Mouse (Mus musculus): ENCODE measurements around the gene Ndufaf2. TPM values are rescaled to one million over a fixed set of nuclear protein-coding genes. Genes with fewer than 3 reads are reported as not detected.

Ndufaf2 gene
- total and polyA plus RNA-seq, 3 experiments: 13.7 to 55.8 (median 23.6) TPM

GRCm38 (mm10) chr13:108187994-108188393, 29.6 kb upstream of the Ndufaf2 start:
- Histone ChIP-seq H3K4me3 (ENCODE audit: low read depth, low read length) (no peak overlapping the region), H3K27me3 (ENCODE audit: insufficient read depth, low read length) (no peaks in the 10 kb centered on the region), H3K36me3 (replicated peaks) (peaks cover 70% of the 10 kb centered on the region), H3K9me3 (replicated peaks) (no peaks in the 10 kb centered on the region), H3K4me1 (ENCODE audit: insufficient read depth, low read depth, low read length) (no peaks in the 10 kb centered on the region)
- TF ChIP-seq TAL1 (conservative IDR thresholded peaks at IDR 0.05; ENCODE audit: low read depth, low read length) (no peak), GATA2 (IDR thresholded peaks at IDR 0.05; ENCODE audit: borderline replicate concordance, low read depth, low read length) (no peak), CTCF (IDR thresholded peaks at IDR 0.05; ENCODE audit: low read depth, low read length) (no peak), GATA1 (IDR thresholded peaks at IDR 0.05; ENCODE audit: borderline replicate concordance, low read length) (no peak), POLR2AphosphoS5 (IDR thresholded peaks at IDR 0.05; ENCODE audit: insufficient replicate concordance, low read depth, low read length) (no peak)
- no peak for DNase-seq (ENCODE audit: low spot score)
- no peak for ATAC-seq (ENCODE audit: extremely low read depth, insufficient number of reproducible peaks, low FRiP score, poor library complexity, severe bottlenecking)

- Histone ChIP-seq H3K4me3 (ENCODE audit: low read depth, low read length) (no peak overlapping the region), H3K9me3 (replicated peaks) (no peaks in the 10 kb centered on the region), H3K36me3 (replicated peaks) (peaks cover 80% of the 10 kb centered on the region), H3K27me3 (ENCODE audit: insufficient read depth, low read length) (no peaks in the 10 kb centered on the region), H3K4me1 (ENCODE audit: insufficient read depth, low read depth, low read length) (no peaks in the 10 kb centered on the region)
- DNase-seq (ENCODE audit: low spot score) (no peak), ATAC-seq (ENCODE audit: extremely low read depth, insufficient number of reproducible peaks, low FRiP score, poor library complexity, severe bottlenecking) (no peak)
- TF ChIP-seq CTCF (IDR thresholded peaks at IDR 0.05; ENCODE audit: low read depth, low read length) (no peak), POLR2AphosphoS5 (IDR thresholded peaks at IDR 0.05; ENCODE audit: insufficient replicate concordance, low read depth, low read length) (no peak), TAL1 (conservative IDR thresholded peaks at IDR 0.05; ENCODE audit: low read depth, low read length) (no peak), GATA2 (IDR thresholded peaks at IDR 0.05; ENCODE audit: borderline replicate concordance, low read depth, low read length) (no peak), GATA1 (IDR thresholded peaks at IDR 0.05; ENCODE audit: borderline replicate concordance, low read length) (no peak)
Measured at GRCm38 (mm10) chr13:108185530-108185929, 27.1 kb upstream of the Ndufaf2 start.

DNA sequence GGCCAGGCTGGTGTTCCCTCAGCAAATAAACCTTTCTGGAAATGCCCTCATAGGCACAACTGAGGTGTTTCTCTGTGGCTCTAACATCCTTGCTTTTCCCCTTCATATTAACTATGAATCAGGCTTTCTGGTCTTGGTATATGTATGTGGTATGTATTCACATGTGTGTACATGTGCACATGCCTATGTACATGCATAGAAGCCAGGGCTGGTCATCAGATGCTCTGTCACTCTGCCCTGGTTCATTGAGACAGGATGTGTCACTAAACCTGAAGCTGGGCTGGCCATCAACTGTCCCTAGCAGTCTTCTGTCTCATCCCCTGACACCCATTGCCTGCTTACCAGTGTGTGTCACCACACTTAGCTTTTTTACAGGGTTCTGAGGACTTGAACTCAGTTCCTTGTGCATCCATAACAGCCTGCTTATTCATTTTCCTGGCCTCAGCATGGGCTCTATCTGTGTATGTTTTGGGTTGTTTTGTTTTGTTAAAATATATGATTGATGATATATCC, 26.4 kb upstream of the Ndufaf2 start:
- DNase-seq (ENCODE audit: low spot score): no peak

GRCm38 (mm10) chr13:108180821-108181220, 22.4 kb upstream of the Ndufaf2 start:
- Histone ChIP-seq H3K9me3 (replicated peaks) (no peaks in the 10 kb centered on the region), H3K36me3 (replicated peaks) (peaks cover 81% of the 10 kb centered on the region), H3K4me1 (ENCODE audit: insufficient read depth, low read depth, low read length) (no peaks in the 10 kb centered on the region), H3K27me3 (ENCODE audit: insufficient read depth, low read length) (no peaks in the 10 kb centered on the region), H3K4me3 (ENCODE audit: low read depth, low read length) (no peak overlapping the region)
- DNase-seq (ENCODE audit: low spot score): no peak
- ATAC-seq (ENCODE audit: extremely low read depth, insufficient number of reproducible peaks, low FRiP score, poor library complexity, severe bottlenecking): no peak
- TF ChIP-seq GATA1 (IDR thresholded peaks at IDR 0.05; ENCODE audit: borderline replicate concordance, low read length) (no peak), GATA2 (IDR thresholded peaks at IDR 0.05; ENCODE audit: borderline replicate concordance, low read depth, low read length) (no peak), POLR2AphosphoS5 (IDR thresholded peaks at IDR 0.05; ENCODE audit: insufficient replicate concordance, low read depth, low read length) (no peak), TAL1 (conservative IDR thresholded peaks at IDR 0.05; ENCODE audit: low read depth, low read length) (no peak), CTCF (IDR thresholded peaks at IDR 0.05; ENCODE audit: low read depth, low read length) (no peak)

More for the DNA sequence above, 26.4 kb upstream of the Ndufaf2 start:
- peaks cover 76% of the 10 kb centered on the region for H3K36me3 ChIP-seq (replicated peaks)
- no peak overlapping the region for H3K4me3 ChIP-seq (ENCODE audit: low read depth, low read length)
- no peaks in the 10 kb centered on the region for H3K4me1 ChIP-seq (ENCODE audit: insufficient read depth, low read depth, low read length)
- TF ChIP-seq GATA2 (IDR thresholded peaks at IDR 0.05; ENCODE audit: borderline replicate concordance, low read depth, low read length) (no peak), CTCF (IDR thresholded peaks at IDR 0.05; ENCODE audit: low read depth, low read length) (no peak), GATA1 (IDR thresholded peaks at IDR 0.05; ENCODE audit: borderline replicate concordance, low read length) (no peak), POLR2AphosphoS5 (IDR thresholded peaks at IDR 0.05; ENCODE audit: insufficient replicate concordance, low read depth, low read length) (no peak), TAL1 (conservative IDR thresholded peaks at IDR 0.05; ENCODE audit: low read depth, low read length) (no peak)
- no peaks in the 10 kb centered on the region for H3K9me3 ChIP-seq (replicated peaks)
- ATAC-seq (ENCODE audit: extremely low read depth, insufficient number of reproducible peaks, low FRiP score, poor library complexity, severe bottlenecking): no peak
- no peaks in the 10 kb centered on the region for H3K27me3 ChIP-seq (ENCODE audit: insufficient read depth, low read length)

DNA sequence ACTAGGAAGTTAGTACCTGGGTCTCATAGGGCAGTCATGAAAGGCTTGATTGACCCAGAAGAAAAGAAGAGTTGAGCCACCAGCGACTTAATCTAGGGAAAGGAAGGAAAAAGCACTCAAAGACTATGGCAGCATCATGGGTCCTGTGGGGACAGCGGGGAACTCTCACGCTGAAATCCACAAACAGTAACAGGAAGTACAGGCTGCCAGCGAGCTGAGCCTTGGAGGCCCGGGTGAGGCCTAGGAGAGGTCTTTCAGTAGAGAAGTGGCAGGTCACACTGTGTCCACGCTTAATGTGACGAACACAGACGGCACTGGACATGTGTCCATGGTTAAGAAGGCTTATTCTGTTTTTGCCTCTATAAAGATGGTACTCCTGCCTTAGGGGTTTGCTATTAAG, 21.2 kb upstream of the Ndufaf2 start:
- ATAC-seq (ENCODE audit: extremely low read depth, insufficient number of reproducible peaks, low FRiP score, poor library complexity, severe bottlenecking) (no peak), DNase-seq (ENCODE audit: low spot score) (no peak)
- Histone ChIP-seq H3K4me1 (ENCODE audit: insufficient read depth, low read depth, low read length) (no peaks in the 10 kb centered on the region), H3K9me3 (replicated peaks) (no peaks in the 10 kb centered on the region), H3K27me3 (ENCODE audit: insufficient read depth, low read length) (no peaks in the 10 kb centered on the region), H3K4me3 (ENCODE audit: low read depth, low read length) (no peak overlapping the region), H3K36me3 (replicated peaks) (peaks cover 77% of the 10 kb centered on the region)
- no peak for TF ChIP-seq TAL1 (conservative IDR thresholded peaks at IDR 0.05; ENCODE audit: low read depth, low read length)
- TF ChIP-seq POLR2AphosphoS5 (IDR thresholded peaks at IDR 0.05; ENCODE audit: insufficient replicate concordance, low read depth, low read length): no peak
- TF ChIP-seq CTCF (IDR thresholded peaks at IDR 0.05; ENCODE audit: low read depth, low read length): no peak
- no peak for TF ChIP-seq GATA2 (IDR thresholded peaks at IDR 0.05; ENCODE audit: borderline replicate concordance, low read depth, low read length)
- no peak for TF ChIP-seq GATA1 (IDR thresholded peaks at IDR 0.05; ENCODE audit: borderline replicate concordance, low read length)

DNA sequence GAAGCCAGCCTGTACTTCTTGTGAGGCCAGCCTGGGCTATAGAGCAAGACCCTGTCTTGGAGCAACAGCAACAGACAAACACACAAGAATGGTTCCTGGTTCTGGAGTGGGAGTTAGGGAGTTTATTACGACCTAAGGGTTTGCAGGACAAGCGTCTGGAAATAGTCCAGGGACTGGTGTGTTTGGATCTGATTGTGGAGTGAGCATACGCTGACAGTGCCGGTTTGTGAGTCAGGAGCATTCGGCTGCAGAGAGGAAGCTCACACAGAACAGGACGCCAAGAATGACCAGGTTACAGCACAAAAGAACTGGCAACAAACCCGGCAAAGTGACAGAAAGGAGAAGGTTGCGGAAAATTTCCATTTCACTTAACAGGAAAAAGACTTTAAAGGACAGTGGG, 12.1 kb upstream of the Ndufaf2 start:
- TF ChIP-seq TAL1 (conservative IDR thresholded peaks at IDR 0.05; ENCODE audit: low read depth, low read length): no peak
- peaks cover 78% of the 10 kb centered on the region for H3K36me3 ChIP-seq (replicated peaks)
- H3K4me1 ChIP-seq (ENCODE audit: insufficient read depth, low read depth, low read length): no peaks in the 10 kb centered on the region
- ATAC-seq (ENCODE audit: extremely low read depth, insufficient number of reproducible peaks, low FRiP score, poor library complexity, severe bottlenecking) (no peak), DNase-seq (ENCODE audit: low spot score) (no peak)
- no peaks in the 10 kb centered on the region for H3K9me3 ChIP-seq (replicated peaks)
- no peak overlapping the region for H3K4me3 ChIP-seq (ENCODE audit: low read depth, low read length)
- H3K27me3 ChIP-seq (ENCODE audit: insufficient read depth, low read length): no peaks in the 10 kb centered on the region
